Mouse (Mus musculus): Measurements from ENCODE around the gene Enox1. TPM values are rescaled to one million over a fixed set of nuclear protein-coding genes. Genes with fewer than 3 reads are reported as not detected.

Gene Enox1
- polyA plus RNA-seq, 1 experiment from 2014 or later, result 9.7 TPM

- 86% methylated on average over 8 of the region's 8 CpGs for WGBS
- no peak overlapping the region for H3K27ac ChIP-seq (replicated peaks)
- no peaks in the 10 kb centered on the region for H3K27me3 ChIP-seq (ENCODE audit: low read depth, poor library complexity, severe bottlenecking)
- no peaks in the 10 kb centered on the region for H3K9me3 ChIP-seq (replicated peaks)
- DNase-seq (ENCODE audit: low spot score), result no peak
- H3K4me3 ChIP-seq, result no peak overlapping the region
- peaks cover 5% of the 10 kb centered on the region; the same call in 1 of the 2 replicates for H3K4me1 ChIP-seq
- no peaks in the 10 kb centered on the region for H3K36me3 ChIP-seq
Measured at GRCm38 (mm10) chr14:77484951-77485447, 328.4 kb downstream of the Enox1 start.

GRCm38 (mm10) chr14:77490699-77491098 is 334.1 kb downstream of the Enox1 start:
- Histone ChIP-seq H3K36me3 (no peaks in the 10 kb centered on the region), H3K27ac (replicated peaks) (no peak overlapping the region), H3K27me3 (ENCODE audit: low read depth, poor library complexity, severe bottlenecking) (no peaks in the 10 kb centered on the region), H3K9me3 (replicated peaks) (no peaks in the 10 kb centered on the region), H3K4me3 (no peak overlapping the region), H3K4me1 (no peaks in the 10 kb centered on the region)
- WGBS, result 96% methylated on average over 6 of the region's 6 CpGs
- no peak for DNase-seq (ENCODE audit: low spot score)

GRCm38 (mm10) chr14:77491731-77492130 is 335.2 kb downstream of the Enox1 start:
- DNase-seq (ENCODE audit: low spot score), result no peak
- Histone ChIP-seq H3K36me3 (no peaks in the 10 kb centered on the region), H3K4me1 (no peaks in the 10 kb centered on the region), H3K9me3 (replicated peaks) (no peaks in the 10 kb centered on the region), H3K4me3 (no peak overlapping the region), H3K27me3 (ENCODE audit: low read depth, poor library complexity, severe bottlenecking) (no peaks in the 10 kb centered on the region), H3K27ac (replicated peaks) (no peak overlapping the region)
- WGBS, result 88% methylated on average over 2 of the region's 2 CpGs

GRCm38 (mm10) chr14:77499996-77500581 is 343.5 kb downstream of the Enox1 start:
- no peaks in the 10 kb centered on the region for H3K9me3 ChIP-seq (replicated peaks)
- no peak overlapping the region for H3K4me3 ChIP-seq
- 81% methylated on average over 6 of the region's 6 CpGs for WGBS
- no peak overlapping the region for H3K27ac ChIP-seq (replicated peaks)
- no peaks in the 10 kb centered on the region; the same call in 1 of the 2 replicates for H3K4me1 ChIP-seq
- no peak for DNase-seq (ENCODE audit: low spot score)
- no peaks in the 10 kb centered on the region for H3K36me3 ChIP-seq
- no peaks in the 10 kb centered on the region for H3K27me3 ChIP-seq (ENCODE audit: low read depth, poor library complexity, severe bottlenecking)

GRCm38 (mm10) chr14:77504458-77505135 is 348.0 kb downstream of the Enox1 start:
- Histone ChIP-seq H3K36me3 (no peaks in the 10 kb centered on the region), H3K4me1 (no peaks in the 10 kb centered on the region; the same call in 1 of the 2 replicates), H3K27ac (replicated peaks) (no peak overlapping the region), H3K27me3 (ENCODE audit: low read depth, poor library complexity, severe bottlenecking) (no peaks in the 10 kb centered on the region), H3K4me3 (no peak overlapping the region), H3K9me3 (replicated peaks) (no peaks in the 10 kb centered on the region)
- WGBS, result 86% methylated on average over 12 of the region's 12 CpGs
- DNase-seq (ENCODE audit: low spot score), result no peak

- no peak overlapping the region for H3K4me3 ChIP-seq
- no peaks in the 10 kb centered on the region for H3K36me3 ChIP-seq
- no peak overlapping the region for H3K27ac ChIP-seq (replicated peaks)
- WGBS, result 83% methylated on average over 9 of the region's 9 CpGs
- no peak for DNase-seq (ENCODE audit: low spot score)
- H3K9me3 ChIP-seq (replicated peaks), result no peaks in the 10 kb centered on the region
- no peaks in the 10 kb centered on the region; the same call in 1 of the 2 replicates for H3K4me1 ChIP-seq
- H3K27me3 ChIP-seq (ENCODE audit: low read depth, poor library complexity, severe bottlenecking), result no peaks in the 10 kb centered on the region
Measured at GRCm38 (mm10) chr14:77506341-77506740, 349.8 kb downstream of the Enox1 start.

GRCm38 (mm10) chr14:77508036-77508435 is 351.5 kb downstream of the Enox1 start:
- 88% methylated on average over 12 of the region's 12 CpGs for WGBS
- no peak for DNase-seq (ENCODE audit: low spot score)
- 0 out of 2 replicates have a peak, but pooled peaks cover under 1% of the 10 kb centered on the region for H3K9me3 ChIP-seq (replicated peaks)
- no peak overlapping the region for H3K27ac ChIP-seq (replicated peaks)
- H3K4me1 ChIP-seq, result no peaks in the 10 kb centered on the region; the same call in 1 of the 2 replicates
- H3K27me3 ChIP-seq (ENCODE audit: low read depth, poor library complexity, severe bottlenecking), result no peaks in the 10 kb centered on the region
- no peak overlapping the region for H3K4me3 ChIP-seq
- no peaks in the 10 kb centered on the region for H3K36me3 ChIP-seq

GRCm38 (mm10) chr14:77509042-77509441 is 352.5 kb downstream of the Enox1 start:
- Histone ChIP-seq H3K36me3 (0 out of 2 replicates have a peak, but pooled peaks cover 2% of the 10 kb centered on the region), H3K27ac (replicated peaks) (no peak overlapping the region), H3K9me3 (replicated peaks) (0 out of 2 replicates have a peak, but pooled peaks cover 4% of the 10 kb centered on the region), H3K4me3 (no peak overlapping the region), H3K27me3 (ENCODE audit: low read depth, poor library complexity, severe bottlenecking) (no peaks in the 10 kb centered on the region), H3K4me1 (no peaks in the 10 kb centered on the region; the same call in 1 of the 2 replicates)
- DNase-seq (ENCODE audit: low spot score), result no peak
- WGBS, result 87% methylated on average over 6 of the region's 6 CpGs

GRCm38 (mm10) chr14:77509924-77510323 is 353.4 kb downstream of the Enox1 start:
- no peaks in the 10 kb centered on the region for H3K27me3 ChIP-seq (ENCODE audit: low read depth, poor library complexity, severe bottlenecking)
- 0 out of 2 replicates have a peak, but pooled peaks cover 4% of the 10 kb centered on the region for H3K9me3 ChIP-seq (replicated peaks)
- WGBS, result 90% methylated on average over 3 of the region's 3 CpGs
- H3K4me3 ChIP-seq, result no peak overlapping the region
- no peak for DNase-seq (ENCODE audit: low spot score)
- H3K4me1 ChIP-seq, result no peaks in the 10 kb centered on the region; the same call in 1 of the 2 replicates
- H3K27ac ChIP-seq (replicated peaks), result no peak overlapping the region
- 0 out of 2 replicates have a peak, but pooled peaks cover 2% of the 10 kb centered on the region for H3K36me3 ChIP-seq

GRCm38 (mm10) chr14:77511137-77511870 is 354.7 kb downstream of the Enox1 start:
- 89% methylated on average over 7 of the region's 7 CpGs for WGBS
- Histone ChIP-seq H3K4me1 (no peaks in the 10 kb centered on the region; the same call in 1 of the 2 replicates), H3K27me3 (ENCODE audit: low read depth, poor library complexity, severe bottlenecking) (no peaks in the 10 kb centered on the region), H3K9me3 (replicated peaks) (0 out of 2 replicates have a peak, but pooled peaks cover 4% of the 10 kb centered on the region), H3K36me3 (0 out of 2 replicates have a peak, but pooled peaks cover 2% of the 10 kb centered on the region), H3K27ac (replicated peaks) (no peak overlapping the region), H3K4me3 (no peak overlapping the region)
- DNase-seq (ENCODE audit: low spot score), result no peak

GRCm38 (mm10) chr14:77518017-77518416 is 361.5 kb downstream of the Enox1 start:
- Histone ChIP-seq H3K4me1 (no peaks in the 10 kb centered on the region), H3K27me3 (ENCODE audit: low read depth, poor library complexity, severe bottlenecking) (no peaks in the 10 kb centered on the region), H3K9me3 (replicated peaks) (0 out of 2 replicates have a peak, but pooled peaks cover 4% of the 10 kb centered on the region), H3K36me3 (0 out of 2 replicates have a peak, but pooled peaks cover 2% of the 10 kb centered on the region), H3K4me3 (no peak overlapping the region), H3K27ac (replicated peaks) (no peak overlapping the region)
- DNase-seq (ENCODE audit: low spot score), result no peak
- WGBS, result 81% methylated on average over 4 of the region's 4 CpGs

- no peaks in the 10 kb centered on the region for H3K27me3 ChIP-seq (ENCODE audit: low read depth, poor library complexity, severe bottlenecking)
- no peaks in the 10 kb centered on the region for H3K9me3 ChIP-seq (replicated peaks)
- 80% methylated on average over 7 of the region's 7 CpGs for WGBS
- H3K4me1 ChIP-seq, result no peaks in the 10 kb centered on the region
- no peaks in the 10 kb centered on the region for H3K36me3 ChIP-seq
- no peak overlapping the region for H3K27ac ChIP-seq (replicated peaks)
- no peak for DNase-seq (ENCODE audit: low spot score)
- H3K4me3 ChIP-seq, result no peak overlapping the region
Measured at GRCm38 (mm10) chr14:77518941-77519695, 362.6 kb downstream of the Enox1 start.

Data from midbrain, embryonic 10.5 days (tissue).